Mouse (Mus musculus) lung, embryonic 15.5 days (tissue): ENCODE measurements around the gene Lrmda. TPM values are rescaled to one million over a fixed set of nuclear protein-coding genes. Genes with fewer than 3 reads are reported as not detected.

Experiments used
- ATAC-seq: fragments of 200-750 bp; cut with Nextera tagmentation; 2 replicates; pipeline ENCODE4 v1.8.0; 2017; ENCODE audit warnings: moderate number of reproducible peaks, borderline replicate concordance; ENCODE audit not compliant: low FRiP score, low TSS enrichment; ENCODE audit errors: extremely low read depth
- H3K27ac ChIP-seq: fragments of 300-500 bp; sonication (generic); 2 replicates; pipeline ENCODE4 v1.5.1; 2015; ENCODE audit warnings: moderate library complexity, mild to moderate bottlenecking, inconsistent platforms
- H3K27me3 ChIP-seq: fragments of 300-500 bp; sonication (generic); 2 replicates; pipeline ENCODE4 v1.6.1; 2015; ENCODE audit warnings: inconsistent platforms
- H3K36me3 ChIP-seq: fragments of 300-500 bp; sonication (generic); 2 replicates; pipeline ENCODE4 v1.6.1; 2015; ENCODE audit warnings: inconsistent platforms
- H3K4me1 ChIP-seq: fragments of 300-500 bp; sonication (generic); 2 replicates; pipeline ENCODE4 v1.6.1; 2015; ENCODE audit warnings: inconsistent platforms
- H3K4me2 ChIP-seq: fragments of 300-500 bp; sonication (generic); 2 replicates; pipeline ENCODE4 v1.6.1; 2015; ENCODE audit warnings: inconsistent platforms, mild to moderate bottlenecking, moderate library complexity
- H3K4me3 ChIP-seq: fragments of 300-500 bp; sonication (generic); 2 replicates; pipeline ENCODE4 v1.5.1; 2015; ENCODE audit warnings: mild to moderate bottlenecking, inconsistent platforms
- H3K9ac ChIP-seq: fragments of 300-500 bp; sonication (generic); 2 replicates; pipeline ENCODE4 v1.6.1; 2015; ENCODE audit warnings: inconsistent platforms
- H3K9me3 ChIP-seq: fragments of 300-500 bp; sonication (generic); 2 replicates; pipeline ENCODE4 v1.6.1; 2016; ENCODE audit warnings: inconsistent platforms
- WGBS: fragments of 180-500 bp; shearing (Covaris S2); methylation state at CpG from one replicate; pipeline ENCODE4 v1.1.7; 2015; 5-methylcytosine and 5-hydroxymethylcytosine counted together
- polyA plus RNA-seq: library from polyadenylated mRNA; unstranded; fragments of >200 nt; fragmentation: Nextera tagmentation; extraction: Ambion mirVana; gene quantifications from 2 replicates; pipeline ENCODE4 v1.2.1, GENCODE M21; 2015

Gene Lrmda
- polyA plus RNA-seq, 1 experiment from 2014 or later = 0.39 TPM

DNA sequence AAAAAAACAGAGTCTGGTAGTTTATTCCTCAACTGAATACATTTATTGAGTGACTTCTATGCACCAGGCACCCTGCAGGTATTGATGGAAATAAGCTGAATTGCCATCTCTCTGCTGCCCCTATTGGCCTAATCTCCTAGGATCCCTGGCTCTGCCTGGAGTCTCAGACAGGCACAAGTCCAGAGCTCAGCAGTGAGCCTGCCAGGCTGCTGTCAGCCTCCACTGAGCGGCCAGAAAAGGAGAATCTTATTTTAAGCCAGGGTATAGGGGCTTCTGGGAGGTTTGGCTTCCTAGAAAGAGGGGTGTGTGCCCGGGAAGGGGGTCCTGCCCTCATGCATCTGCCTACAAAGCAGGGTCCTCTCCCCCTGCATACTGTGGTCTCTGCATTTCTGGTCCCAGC, 1.4 kb downstream of the Lrmda start:
- no peak overlapping the region for H3K9ac ChIP-seq
- H3K4me3 ChIP-seq = no peak overlapping the region
- H3K9me3 ChIP-seq = no peaks in the 10 kb centered on the region
- no peak overlapping the region for H3K27ac ChIP-seq
- H3K36me3 ChIP-seq = no peaks in the 10 kb centered on the region
- ATAC-seq = no peak
- H3K4me1 ChIP-seq = peaks cover 23% of the 10 kb centered on the region
- 10% methylated on average over 2 of the region's 2 CpGs for WGBS
- H3K27me3 ChIP-seq = no peaks in the 10 kb centered on the region
- H3K4me2 ChIP-seq = no peak overlapping the region

DNA sequence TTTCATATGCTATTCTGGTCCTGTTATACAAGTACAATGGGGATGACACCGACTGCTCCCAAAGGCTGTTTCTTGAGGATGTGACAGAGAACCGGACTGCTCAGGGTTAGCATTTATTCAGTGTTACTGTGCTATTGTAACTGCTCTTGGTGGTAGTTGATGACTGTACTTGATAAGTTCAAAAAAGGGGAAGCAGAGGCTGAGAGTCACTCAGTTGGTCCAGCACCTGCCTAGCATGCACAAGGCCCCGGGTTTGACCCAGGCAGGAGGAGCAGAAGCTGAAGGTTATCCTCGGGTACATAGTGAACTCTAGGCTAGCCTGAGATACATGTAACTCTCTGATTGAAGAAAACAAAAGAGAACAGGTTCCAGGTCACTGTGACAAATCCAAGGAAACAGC, 4.0 kb downstream of the Lrmda start:
- Histone ChIP-seq H3K27ac (no peak overlapping the region), H3K4me1 (peaks cover 11% of the 10 kb centered on the region; the same call in 1 of the 2 replicates), H3K4me3 (no peak overlapping the region), H3K9ac (no peak overlapping the region), H3K4me2 (no peak overlapping the region), H3K27me3 (no peaks in the 10 kb centered on the region), H3K36me3 (no peaks in the 10 kb centered on the region), H3K9me3 (no peaks in the 10 kb centered on the region)
- ATAC-seq = no peak
- WGBS = 75% methylated on average over 4 of the region's 4 CpGs

DNA sequence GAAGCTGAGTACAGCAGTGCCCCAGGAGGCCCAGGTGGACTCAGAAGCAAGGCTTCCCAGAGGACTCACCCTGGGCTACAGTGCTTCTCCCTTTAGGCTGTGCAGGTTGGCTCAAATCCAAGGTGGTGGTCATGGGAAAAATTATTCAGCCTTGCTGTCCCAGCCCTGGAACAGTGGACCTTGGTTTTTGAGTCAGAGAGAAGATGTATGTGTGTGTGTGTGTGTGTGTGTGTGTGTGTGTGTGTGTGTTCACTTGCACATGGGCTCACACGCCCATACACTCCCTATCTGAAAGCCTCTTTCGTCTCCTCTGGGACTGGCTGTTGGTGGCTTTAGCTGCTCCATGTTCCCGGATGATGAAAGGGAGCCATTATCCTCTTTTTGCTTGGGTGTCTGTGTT, 16.4 kb downstream of the Lrmda start:
- H3K4me3 ChIP-seq = no peak overlapping the region
- 59% methylated on average over 3 of the region's 3 CpGs for WGBS
- no peaks in the 10 kb centered on the region for H3K36me3 ChIP-seq
- H3K4me1 ChIP-seq = peaks cover 8% of the 10 kb centered on the region; the same call in 1 of the 2 replicates
- no peak overlapping the region for H3K9ac ChIP-seq
- H3K9me3 ChIP-seq = no peaks in the 10 kb centered on the region
- no peak overlapping the region for H3K4me2 ChIP-seq
- no peaks in the 10 kb centered on the region for H3K27me3 ChIP-seq
- 0 out of 2 replicates have a peak, but pooled peaks have one; percentile 23 for ATAC-seq
- no peak overlapping the region for H3K27ac ChIP-seq

DNA sequence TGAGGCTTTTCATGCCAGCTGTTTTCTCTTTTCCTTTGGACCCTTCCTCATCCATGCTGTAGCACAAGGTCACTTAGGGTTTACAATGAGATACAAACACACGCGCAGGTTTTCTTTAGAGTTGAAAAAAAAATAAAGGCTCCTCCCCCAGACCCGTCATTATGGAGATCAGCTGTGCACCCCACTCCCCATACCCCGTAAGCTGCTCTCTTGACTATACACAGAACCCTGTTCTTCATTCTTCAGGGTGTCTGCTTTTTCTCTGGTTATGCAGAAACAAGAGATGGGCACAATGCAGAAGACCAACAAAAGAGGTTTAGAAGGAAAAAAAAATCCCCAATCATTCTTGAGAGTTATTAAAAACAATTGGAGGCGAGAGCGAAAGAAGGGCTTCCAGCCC, 16.8 kb downstream of the Lrmda start:
- H3K9ac ChIP-seq = no peak overlapping the region
- H3K9me3 ChIP-seq = no peaks in the 10 kb centered on the region
- H3K27me3 ChIP-seq = no peaks in the 10 kb centered on the region
- no peak overlapping the region for H3K4me3 ChIP-seq
- 60% methylated on average over 6 of the region's 6 CpGs for WGBS
- H3K36me3 ChIP-seq = no peaks in the 10 kb centered on the region
- H3K4me2 ChIP-seq = no peak overlapping the region
- ATAC-seq = no peak
- no peak overlapping the region for H3K27ac ChIP-seq
- peaks cover 8% of the 10 kb centered on the region; the same call in 1 of the 2 replicates for H3K4me1 ChIP-seq

DNA sequence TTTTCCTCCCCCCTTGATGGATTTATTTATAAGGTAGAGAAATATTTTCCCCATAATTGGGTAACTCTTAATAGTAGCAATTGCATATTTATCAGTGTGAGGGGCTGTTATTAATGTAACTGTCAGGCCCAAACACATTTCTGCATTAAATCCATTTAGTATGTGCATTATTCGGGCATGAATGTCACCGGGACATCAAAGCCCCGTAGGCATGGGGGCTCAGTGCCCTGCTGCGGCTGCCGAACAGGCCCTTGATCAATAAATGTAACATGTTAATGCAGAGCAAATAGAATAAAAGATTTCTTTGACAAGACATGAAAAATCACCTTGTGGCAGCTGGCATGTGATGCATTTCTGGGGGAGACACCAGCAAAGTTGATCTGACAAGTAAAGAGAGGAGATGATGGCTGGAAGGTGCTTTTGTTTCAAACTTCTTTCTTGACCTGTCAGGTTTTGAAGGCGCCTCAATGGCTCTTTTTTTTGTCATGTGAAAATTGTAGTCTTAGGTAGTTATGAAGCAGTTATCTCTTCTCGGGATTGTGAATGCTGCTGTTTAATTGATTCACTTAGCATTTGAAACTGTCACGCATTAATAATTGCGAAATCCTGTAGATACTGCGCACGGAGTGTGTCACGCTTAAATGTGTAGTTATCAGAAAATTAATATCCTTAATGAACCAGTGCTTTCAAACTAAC, 17.4 kb downstream of the Lrmda start:
- ATAC-seq = no peak
- WGBS = 76% methylated on average over 12 of the region's 12 CpGs

DNA sequence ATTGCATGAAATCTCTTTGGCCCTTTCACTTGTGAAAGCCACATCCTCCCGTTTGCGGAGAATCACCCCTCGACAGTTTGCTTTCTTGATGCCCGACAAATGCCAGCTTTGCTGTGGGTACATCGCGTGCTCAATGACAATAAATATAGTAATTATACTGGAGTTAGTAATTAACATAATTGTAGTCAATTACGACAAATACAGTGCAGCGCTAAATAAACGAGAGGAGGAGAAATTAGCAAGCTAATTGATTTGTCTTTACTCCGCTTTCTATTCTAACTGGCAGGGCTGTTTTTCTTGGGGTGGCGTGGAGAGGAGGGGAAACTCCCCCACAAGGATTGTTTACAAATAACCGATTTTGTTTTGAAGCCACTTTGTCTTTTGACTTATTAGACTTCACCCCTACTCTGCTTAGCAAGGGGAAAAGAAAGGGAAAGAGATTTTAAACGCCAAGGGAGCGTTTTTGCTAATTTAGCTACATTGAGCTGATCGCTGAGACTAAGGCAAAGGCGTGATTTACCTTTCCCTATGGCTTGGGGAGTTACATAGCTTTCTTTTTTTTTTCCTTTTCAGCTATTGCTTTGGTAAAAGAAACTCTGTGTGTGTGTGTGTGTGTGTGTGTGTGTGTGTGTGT, 18.1 kb downstream of the Lrmda start:
- 78% methylated on average over 16 of the region's 16 CpGs for WGBS
- no peak overlapping the region for H3K9ac ChIP-seq
- no peaks in the 10 kb centered on the region for H3K36me3 ChIP-seq
- H3K4me1 ChIP-seq = peaks cover 8% of the 10 kb centered on the region; the same call in 1 of the 2 replicates
- H3K9me3 ChIP-seq = no peaks in the 10 kb centered on the region
- no peaks in the 10 kb centered on the region for H3K27me3 ChIP-seq
- no peak overlapping the region for H3K27ac ChIP-seq
- no peak overlapping the region for H3K4me3 ChIP-seq
- H3K4me2 ChIP-seq = no peak overlapping the region
- no peak for ATAC-seq

More for the DNA sequence above, 17.4 kb downstream of the Lrmda start:
- no peak overlapping the region for H3K27ac ChIP-seq
- no peaks in the 10 kb centered on the region for H3K36me3 ChIP-seq
- H3K4me2 ChIP-seq = no peak overlapping the region
- H3K27me3 ChIP-seq = no peaks in the 10 kb centered on the region
- no peak overlapping the region for H3K4me3 ChIP-seq
- no peaks in the 10 kb centered on the region for H3K9me3 ChIP-seq
- H3K9ac ChIP-seq = no peak overlapping the region
- H3K4me1 ChIP-seq = peaks cover 8% of the 10 kb centered on the region; the same call in 1 of the 2 replicates

DNA sequence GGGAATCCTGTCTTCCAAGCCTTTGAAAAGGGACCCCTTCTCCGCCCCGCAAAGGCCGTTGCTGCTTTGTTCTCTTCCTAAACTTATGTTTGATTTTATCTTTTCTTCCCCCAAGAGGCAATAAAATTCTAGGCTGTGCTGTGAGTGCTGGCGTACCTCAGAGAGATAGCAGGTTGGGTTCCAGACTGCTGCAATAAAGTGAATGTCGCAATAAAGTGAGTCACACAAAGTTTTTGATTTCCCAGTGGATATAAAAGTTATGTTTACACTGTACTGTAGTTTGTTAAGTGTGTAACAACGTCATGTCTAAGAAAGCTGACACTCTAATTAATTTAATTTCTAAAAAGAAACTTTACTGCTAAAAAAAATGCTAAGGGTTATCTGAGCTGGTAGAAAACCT, 22.6 kb downstream of the Lrmda start:
- no peak overlapping the region for H3K27ac ChIP-seq
- H3K36me3 ChIP-seq = no peaks in the 10 kb centered on the region
- no peak for ATAC-seq
- no peak overlapping the region for H3K4me2 ChIP-seq
- H3K9ac ChIP-seq = no peak overlapping the region
- 81% methylated on average over 6 of the region's 6 CpGs for WGBS
- H3K27me3 ChIP-seq = peaks cover 4% of the 10 kb centered on the region; the same call in 1 of the 2 replicates
- no peak overlapping the region for H3K4me3 ChIP-seq
- H3K4me1 ChIP-seq = no peaks in the 10 kb centered on the region
- H3K9me3 ChIP-seq = no peaks in the 10 kb centered on the region

DNA sequence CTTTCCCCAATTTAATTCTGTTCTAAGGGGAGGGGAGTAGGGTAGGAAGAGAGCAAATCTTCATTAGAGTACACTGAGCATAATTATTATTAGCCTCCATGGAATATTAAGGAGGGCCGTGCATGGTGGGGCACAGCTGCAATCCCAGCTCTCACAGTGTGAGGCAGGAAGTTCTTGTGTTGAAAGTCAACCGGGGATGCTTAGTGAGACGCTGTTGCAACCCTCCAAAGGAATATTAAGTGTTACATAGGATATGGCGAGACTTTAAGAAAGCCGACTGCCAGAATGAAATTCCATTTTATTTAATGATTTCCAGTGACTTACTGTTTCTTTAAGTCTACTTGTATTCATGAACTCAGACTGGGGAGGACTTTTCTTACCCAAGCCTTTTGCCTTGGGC, 23.9 kb downstream of the Lrmda start:
- H3K27ac ChIP-seq = no peak overlapping the region
- 0 out of 2 replicates have a peak, but pooled peaks cover under 1% of the 10 kb centered on the region for H3K4me1 ChIP-seq
- no peaks in the 10 kb centered on the region for H3K9me3 ChIP-seq
- peaks cover 4% of the 10 kb centered on the region; the same call in 1 of the 2 replicates for H3K27me3 ChIP-seq
- WGBS = 51% methylated on average over 5 of the region's 5 CpGs
- H3K4me2 ChIP-seq = no peak overlapping the region
- no peak overlapping the region for H3K9ac ChIP-seq
- no peak overlapping the region for H3K4me3 ChIP-seq
- ATAC-seq = no peak
- no peaks in the 10 kb centered on the region for H3K36me3 ChIP-seq

DNA sequence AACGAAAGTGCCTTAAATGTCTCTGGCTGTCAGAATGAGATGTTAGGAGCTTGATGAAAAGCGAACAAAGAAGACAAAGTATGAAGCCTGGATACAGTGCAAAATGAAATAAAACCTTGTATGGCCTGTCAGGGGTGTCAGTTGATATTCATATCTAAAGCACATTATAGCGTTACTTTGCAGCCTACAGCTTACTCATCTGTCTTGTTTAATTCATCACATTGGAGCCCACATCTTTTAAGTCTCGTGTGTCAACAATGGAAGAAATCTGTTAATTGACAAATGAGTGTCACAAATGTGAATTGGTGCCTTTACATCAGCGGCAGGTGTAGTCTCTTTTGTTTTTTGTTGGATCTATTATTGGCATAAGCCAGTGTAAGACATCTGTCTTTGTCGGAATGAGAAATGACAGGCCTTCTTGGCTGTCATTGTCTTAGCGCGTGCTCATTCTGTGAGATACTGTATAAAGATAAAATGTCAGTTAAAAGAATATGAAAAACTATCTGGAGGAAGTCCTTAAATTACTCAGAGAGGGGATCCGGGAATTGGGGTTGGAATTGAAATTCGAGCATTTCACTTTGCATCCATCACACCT, 26.8 kb downstream of the Lrmda start:
- no peak overlapping the region for H3K27ac ChIP-seq
- H3K4me3 ChIP-seq = no peak overlapping the region
- H3K27me3 ChIP-seq = peaks cover 4% of the 10 kb centered on the region; the same call in 1 of the 2 replicates
- H3K4me2 ChIP-seq = no peak overlapping the region
- no peak overlapping the region for H3K9ac ChIP-seq
- no peak for ATAC-seq
- 67% methylated on average over 10 of the region's 10 CpGs for WGBS
- no peaks in the 10 kb centered on the region for H3K9me3 ChIP-seq
- peaks cover 8% of the 10 kb centered on the region for H3K4me1 ChIP-seq
- H3K36me3 ChIP-seq = no peaks in the 10 kb centered on the region

DNA sequence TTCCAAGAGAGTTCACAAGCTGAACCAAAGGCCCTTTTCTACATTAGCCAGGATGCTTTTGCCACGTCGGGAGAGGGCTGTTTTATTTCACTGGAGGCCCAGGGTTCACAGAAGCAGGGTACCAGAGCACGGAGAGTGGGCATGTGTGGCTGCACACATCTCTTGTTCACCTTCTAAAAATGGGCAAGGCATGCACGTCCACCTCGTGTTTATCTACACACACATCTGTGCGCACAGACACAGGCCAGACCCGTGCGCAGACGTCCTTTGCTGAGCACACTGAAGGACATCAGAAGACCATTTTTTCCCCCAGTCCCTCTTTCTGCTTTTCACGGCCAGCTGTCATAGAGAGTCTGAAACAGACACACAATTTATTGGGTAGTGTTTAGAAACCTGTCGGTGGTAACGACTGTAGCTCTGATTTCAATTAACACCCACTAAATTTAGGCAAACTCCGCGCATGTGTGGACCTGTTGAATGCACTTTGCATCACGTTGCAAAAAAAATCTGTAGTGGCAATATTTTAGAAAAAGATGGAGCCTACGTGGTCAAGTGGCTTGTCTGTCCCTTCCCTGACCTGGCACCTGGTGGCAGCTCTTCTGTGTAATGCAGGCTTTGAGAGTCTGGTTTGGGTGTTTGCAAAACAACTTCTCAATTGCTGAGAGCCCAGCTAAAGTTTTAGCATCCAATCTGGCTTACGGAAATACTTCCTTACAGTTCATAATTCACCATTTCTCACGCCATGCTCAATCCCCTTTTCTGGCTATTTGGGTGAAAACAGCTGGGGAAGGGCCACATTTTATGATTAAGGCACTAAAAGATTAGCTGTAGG, 28.8 kb downstream of the Lrmda start:
- H3K27me3 ChIP-seq = peaks cover 4% of the 10 kb centered on the region; the same call in 1 of the 2 replicates
- no peak overlapping the region for H3K9ac ChIP-seq
- no peaks in the 10 kb centered on the region for H3K9me3 ChIP-seq
- ATAC-seq = no peak
- no peak overlapping the region for H3K27ac ChIP-seq
- H3K4me1 ChIP-seq = peaks cover 26% of the 10 kb centered on the region
- no peak overlapping the region for H3K4me2 ChIP-seq
- no peaks in the 10 kb centered on the region for H3K36me3 ChIP-seq
- WGBS = 58% methylated on average over 18 of the region's 18 CpGs
- no peak overlapping the region for H3K4me3 ChIP-seq

DNA sequence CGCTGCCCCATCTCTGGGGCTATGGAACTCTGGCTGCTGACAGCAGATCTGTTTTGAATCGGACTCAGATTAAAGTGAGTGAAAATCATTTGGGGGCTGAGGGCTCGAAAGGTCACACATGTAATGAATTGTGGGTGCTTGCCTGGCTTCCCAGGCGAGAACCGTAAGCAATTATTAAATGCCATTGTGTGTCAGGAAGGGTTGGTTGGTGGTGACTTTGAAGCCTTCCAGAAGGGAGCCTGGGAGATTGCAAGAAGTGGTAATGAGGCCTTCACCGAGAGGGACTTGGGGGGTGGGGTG, 29.3 kb downstream of the Lrmda start:
- 58% methylated on average over 6 of the region's 6 CpGs for WGBS

More for the DNA sequence above, 29.3 kb downstream of the Lrmda start:
- peaks cover 26% of the 10 kb centered on the region for H3K4me1 ChIP-seq
- H3K36me3 ChIP-seq = no peaks in the 10 kb centered on the region
- H3K9me3 ChIP-seq = no peaks in the 10 kb centered on the region
- no peak overlapping the region for H3K4me2 ChIP-seq
- H3K27ac ChIP-seq = no peak overlapping the region
- no peak for ATAC-seq
- H3K27me3 ChIP-seq = peaks cover 4% of the 10 kb centered on the region; the same call in 1 of the 2 replicates
- H3K4me3 ChIP-seq = no peak overlapping the region
- H3K9ac ChIP-seq = no peak overlapping the region
